Mouse (Mus musculus) A20 (cell line): ENCODE measurements at regions not wholly inside any gene's neighbourhood (a gene's known extent, or its start where the extent isn't known, plus 50 kb on each side); places are given as distances from the start of the nearest gene placed in this dataset.

Experiments used
- DNase-seq: peaks from one replicate; pipeline ENCODE4 v3.0.0-alpha.2; 2011; ENCODE audit warnings: low read depth, low spot score

DNA sequence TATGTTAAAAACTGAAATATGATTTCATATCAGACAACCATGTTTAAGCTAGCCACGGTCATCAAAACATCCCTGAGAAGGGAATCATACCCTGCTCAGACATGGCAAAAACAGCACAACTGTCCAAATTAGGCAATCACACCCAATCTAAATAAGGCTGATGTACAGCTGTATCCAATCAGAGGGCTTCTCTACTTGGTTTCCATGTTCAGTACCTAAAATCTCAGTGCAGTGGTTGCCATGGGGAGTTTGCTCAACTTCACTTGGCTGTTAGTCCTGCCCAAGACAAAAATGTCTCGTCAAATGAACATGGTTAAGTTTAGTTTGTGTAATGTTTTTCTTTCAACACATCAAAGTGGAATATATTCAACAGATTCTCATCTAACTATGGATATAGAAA is 987.0 kb downstream of the Cdh9 start:
- no peak for DNase-seq

DNA sequence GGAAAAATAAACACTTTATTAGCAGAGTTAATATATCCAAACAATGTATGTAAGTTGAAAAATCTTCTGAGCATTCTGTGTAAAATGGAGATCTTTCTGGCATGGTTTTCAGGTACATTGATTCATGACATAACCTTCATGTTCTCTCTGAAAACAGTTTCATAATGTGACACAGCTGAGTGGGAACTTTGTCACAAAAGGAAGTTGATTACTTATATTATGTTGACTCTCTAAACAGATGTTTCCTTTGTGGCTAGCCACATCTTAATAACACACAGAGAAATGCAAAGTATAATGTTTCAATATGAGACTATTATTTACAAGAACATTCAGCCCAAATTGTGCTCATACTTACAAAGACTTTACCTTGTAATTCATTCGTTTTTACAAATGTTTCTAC is 1002.1 kb downstream of the Cdh9 start:
- peak; percentile 52 for DNase-seq

DNA sequence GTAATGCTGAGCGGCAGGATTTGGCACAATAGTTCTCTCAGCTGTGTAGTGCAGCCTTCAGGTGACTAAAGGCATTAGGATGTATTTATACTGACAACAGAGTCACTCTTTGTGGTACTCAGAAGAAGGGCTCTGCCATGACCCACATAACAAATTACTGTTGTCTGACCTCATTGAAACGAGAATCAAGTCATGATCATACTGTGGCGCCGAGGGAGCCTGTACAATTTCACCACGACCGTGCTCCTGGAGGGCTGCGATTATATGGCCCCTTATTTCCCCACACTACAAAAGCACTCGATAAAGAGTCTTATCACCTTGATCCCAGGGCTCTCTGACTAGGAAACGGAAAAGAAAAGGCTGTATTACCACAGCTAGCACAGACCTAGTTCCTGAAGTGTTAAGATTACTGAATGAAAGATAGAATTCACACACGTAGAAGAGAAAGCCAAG is 1041.7 kb downstream of the Cdh9 start:
- no peak for DNase-seq

DNA sequence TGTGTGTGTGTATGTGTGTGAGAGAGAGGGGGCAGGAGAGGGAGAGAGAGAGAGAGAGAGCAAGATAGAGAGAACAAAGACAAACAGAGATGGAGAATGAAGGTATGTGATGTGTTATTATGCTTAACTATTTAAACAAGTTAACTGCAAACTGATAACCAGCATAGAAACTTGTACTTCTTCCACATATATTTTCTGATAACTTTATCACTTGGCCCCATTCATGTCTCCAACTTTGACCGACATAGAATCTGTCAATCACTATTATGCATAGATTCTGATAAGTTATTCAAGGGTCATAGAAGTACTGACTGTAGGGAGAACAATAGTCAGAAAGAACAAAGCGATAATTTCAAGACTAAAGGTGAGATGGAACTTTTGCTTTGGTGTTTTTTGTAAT is 1039.0 kb upstream of the Cdh10 start:
- DNase-seq, result no peak

DNA sequence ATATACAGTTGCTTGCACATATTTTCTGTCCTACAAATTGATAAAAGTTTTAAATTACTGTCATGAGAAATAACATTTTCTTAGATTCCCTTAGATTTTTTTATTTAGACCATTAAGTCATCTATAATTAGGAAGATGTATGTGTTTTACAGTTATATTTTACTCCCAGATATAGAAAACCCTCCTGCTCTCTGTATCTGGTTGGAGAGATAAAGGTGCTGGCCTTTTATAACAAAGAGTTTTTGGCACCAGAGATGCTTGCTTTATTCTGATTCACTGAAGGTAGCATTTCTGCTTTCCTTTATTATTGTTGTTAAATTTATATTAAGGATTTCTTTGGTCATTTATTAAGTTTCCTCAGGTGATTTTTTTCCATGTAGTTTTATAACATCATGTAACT is 1035.4 kb upstream of the Cdh10 start:
- DNase-seq, result no peak

DNA sequence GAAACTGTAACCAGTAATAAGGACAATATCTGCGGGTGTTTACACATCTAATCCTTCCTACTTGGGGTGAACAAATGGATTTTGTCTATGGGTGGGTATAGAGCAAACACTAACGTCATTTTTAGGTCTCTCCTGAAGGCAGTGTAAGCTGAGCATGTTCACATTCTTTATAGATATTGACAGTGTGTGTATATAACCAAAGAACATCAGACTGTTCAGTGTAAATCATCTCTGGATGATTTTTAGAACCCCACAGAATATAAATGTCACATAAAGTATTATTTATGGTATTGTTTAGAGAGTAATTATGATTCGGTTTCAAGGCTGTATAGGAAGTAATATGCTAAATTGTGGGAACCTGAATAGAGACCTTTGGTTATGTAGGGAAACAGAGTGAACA is 1021.2 kb upstream of the Cdh10 start:
- no peak for DNase-seq

DNA sequence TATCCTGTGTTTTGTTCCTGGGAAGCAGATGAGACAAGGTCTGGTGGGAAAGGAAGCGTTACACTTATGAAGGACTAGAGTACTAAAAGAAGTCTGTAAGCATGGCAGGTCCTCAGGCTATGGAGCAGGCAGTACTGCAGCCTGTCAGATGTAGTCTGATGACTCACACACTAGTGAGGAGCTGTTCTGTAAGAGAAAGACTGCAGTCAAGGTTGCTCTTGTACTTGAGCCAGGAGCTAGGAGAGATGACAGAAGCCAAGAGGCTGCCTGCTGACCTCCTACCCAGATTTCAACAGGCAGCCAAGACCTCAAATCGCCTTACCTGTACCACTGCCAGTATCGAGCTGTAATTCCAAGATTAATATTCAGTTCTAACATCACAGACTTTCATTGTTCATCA is 1017.3 kb upstream of the Cdh10 start:
- no peak for DNase-seq

DNA sequence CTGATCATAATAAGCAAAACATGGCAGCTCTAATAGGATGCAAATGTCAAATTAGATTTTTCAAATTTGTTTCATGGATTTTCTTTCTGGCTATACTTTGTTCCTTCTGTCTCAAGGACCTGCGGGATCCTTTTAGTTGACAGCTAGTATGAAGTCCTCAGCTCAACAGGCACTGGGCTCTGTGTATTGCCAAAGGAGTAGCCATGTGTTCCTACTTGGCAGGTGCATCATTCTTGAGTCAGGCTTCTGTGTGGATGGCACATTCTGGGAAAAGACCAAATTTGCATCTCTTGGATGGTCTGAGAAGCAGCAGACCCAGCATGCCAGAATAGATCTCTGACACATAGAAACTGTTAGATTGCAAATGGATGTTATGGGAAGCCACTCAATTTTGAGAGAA is 1015.6 kb upstream of the Cdh10 start:
- DNase-seq, result no peak

DNA sequence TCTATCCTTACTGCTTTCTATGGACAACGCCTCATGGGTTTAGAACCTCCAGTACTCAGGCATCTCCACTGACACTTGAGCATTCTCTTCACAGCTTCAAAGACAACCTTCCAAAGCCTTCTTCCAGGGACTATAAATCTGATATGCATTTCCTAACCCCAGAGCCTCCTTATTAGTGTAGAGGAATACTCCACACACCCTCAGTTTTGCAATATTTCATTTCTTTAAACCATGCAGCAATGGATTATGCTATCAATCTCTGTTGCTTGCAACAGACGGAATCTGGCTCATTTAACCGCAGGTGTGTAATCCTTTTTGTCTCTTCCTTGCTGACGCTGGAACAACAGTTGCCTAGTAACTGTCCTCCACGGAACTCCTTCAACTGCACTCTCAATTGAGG is 988.4 kb upstream of the Cdh10 start:
- no peak for DNase-seq

DNA sequence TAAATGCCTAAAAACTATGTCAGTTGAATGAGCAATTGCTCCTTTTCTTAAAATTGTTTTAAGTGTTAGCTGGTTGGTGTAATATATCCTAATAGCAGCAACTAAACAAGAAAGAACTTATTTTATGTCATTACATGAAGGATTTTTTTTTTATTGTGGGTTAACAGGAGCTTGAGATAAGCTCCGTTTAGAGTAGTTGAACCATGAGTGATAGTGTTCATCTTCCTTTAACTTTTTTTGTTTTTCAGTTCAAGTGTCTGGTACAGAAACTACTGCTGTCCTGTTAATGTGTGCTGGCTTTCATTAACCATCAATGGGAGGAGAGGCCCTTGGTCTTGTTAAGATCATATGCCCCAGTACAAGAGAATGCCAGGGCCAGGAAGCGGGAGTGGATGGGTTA is 986.8 kb upstream of the Cdh10 start:
- no peak for DNase-seq

DNA sequence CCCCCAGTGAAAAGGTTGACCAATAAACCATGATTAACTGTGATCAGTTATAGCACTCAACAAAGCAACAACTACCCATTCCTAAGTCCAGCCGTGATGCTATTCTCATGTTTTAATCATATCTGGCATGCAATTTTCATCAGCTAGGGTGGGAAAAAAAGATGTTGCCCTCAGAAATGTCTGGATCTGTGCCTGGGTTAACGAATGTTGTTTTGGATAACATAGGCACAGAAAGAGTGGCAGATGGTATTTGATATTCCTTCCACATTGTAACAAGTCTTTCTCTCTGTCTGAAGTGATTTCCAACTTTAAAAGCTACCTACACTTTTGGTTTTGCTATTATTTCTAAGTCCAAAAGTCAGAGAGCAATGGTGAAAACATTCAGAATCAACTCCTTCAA is 938.6 kb upstream of the Cdh10 start:
- no peak for DNase-seq

DNA sequence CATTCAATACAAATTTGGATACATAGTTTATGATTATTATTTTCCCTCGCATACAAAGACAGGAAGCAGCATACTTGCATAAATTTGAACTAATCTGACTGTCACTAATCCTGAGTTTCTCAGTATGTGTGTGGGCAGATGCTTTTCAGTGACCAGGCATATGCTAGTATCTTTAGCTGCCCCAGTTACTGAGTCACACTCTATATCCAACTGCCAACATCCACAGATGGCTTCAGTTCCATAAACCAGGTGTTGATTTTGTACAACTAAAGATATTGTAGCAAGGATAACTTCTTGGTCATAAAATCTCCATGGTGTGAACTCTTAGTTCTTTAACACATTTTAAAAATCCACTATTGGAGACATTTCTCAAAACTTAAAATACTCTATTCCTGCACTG is 929.4 kb upstream of the Cdh10 start:
- no peak for DNase-seq

DNA sequence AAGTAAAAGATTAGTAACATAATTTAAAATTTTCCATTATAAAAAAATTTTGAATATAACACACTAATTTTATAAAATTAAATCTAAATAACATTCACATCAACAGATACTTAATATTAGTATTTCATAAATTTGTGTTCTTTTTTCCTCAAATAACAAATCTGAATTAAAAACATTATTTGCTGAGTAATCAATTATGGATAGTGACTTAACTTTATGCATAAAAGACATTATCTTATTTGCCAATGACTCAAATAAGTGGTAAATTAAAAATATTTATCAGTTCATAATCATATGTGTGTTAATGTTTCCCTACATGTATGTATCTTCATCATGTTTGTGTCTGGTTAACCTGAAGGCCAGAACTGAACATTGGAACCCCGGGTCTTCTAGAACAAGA is 918.7 kb upstream of the Cdh10 start:
- DNase-seq, result no peak

DNA sequence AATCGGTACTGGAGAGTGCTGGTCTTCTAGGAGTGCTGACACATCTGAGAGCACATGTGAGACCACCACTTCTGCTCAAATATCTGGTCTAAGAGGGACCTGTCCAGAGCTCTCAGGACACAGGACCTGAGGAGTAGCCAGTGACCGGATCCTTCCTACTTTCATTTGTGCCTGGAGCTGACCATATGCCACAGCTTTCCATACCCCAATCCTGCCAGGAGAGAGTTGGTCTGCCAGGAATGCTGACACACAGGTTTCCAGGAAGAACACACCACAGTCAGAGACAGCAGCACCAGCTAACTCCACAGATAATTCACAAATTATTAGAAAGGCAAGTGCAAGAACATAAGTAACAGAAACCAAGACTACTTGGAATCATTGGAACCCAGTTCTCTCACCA is 906.5 kb upstream of the Cdh10 start:
- no peak for DNase-seq

DNA sequence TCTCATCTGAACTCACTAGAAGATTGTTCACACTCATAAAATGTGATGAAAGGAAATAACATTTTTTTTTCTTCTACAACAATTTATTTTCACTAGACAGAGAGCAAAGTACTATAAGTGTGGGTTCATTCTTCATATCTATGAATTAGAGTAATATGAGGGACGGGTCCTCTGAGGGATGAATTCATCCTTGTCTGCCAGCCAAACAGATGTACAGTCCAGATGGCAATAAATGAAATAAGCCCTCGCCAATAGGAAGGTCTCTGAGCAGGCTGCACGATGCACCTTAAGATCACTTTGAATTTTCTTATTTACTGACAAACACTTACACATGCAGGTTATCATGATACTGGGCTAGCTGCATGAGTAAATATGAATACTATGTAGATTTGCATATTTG is 886.2 kb upstream of the Cdh10 start:
- no peak for DNase-seq

DNA sequence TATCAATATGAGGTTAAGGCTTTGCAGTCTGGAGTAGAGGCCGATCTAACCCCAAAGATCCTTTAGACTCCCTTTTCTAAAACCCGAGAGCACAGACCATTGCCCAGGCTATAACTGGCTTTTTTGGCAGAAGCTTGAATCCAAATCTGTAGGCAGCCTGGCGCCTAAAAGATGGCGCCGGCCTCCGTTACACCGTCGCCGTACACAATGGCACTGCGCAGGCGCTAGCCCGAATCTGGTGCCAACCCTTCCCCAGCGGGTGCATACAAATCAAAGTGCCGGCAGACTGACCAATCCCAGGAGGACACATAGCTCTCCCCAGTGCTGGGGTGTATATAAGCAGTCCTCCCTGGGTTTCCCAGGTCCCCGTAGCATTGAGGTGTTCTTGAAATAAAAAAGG is 884.9 kb upstream of the Cdh10 start:
- DNase-seq, result no peak

DNA sequence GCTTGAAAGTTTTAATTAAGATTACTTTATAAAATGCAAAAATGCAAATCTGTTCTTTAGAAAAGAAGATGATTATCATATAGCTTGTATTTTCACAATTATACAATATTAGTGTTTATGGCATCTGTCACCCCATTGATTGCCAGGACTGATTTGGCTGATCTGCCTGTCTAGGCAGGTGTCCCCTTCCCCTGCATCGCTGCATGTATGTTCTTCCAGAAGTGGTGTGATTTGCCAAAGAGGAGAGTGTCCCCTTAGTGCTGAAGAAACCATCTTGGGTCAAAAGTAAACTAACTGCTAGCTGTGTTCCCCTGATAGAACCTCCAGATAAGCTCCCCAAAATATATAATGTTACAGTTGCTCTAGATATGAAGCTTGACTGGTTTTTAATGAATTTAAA is 883.3 kb upstream of the Cdh10 start:
- DNase-seq, result no peak

DNA sequence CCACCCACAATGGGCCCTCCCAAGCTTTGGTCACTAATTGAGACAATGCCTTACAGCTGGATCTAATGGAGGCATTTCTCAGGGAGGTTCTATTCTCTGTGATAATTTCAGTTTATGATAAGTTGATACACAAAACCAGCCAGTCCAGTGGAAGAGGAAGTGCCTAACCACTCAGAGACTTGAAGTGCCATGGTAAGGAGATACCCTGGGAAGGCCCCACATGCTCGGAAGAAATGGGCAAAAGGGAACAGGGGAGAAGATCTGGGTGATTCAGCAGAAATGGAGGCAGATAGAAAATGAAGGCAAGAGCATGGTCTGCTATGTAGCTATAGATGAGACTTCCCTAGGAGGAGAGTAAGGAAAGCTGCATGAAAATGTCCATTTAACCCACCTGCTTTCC is 856.0 kb upstream of the Cdh10 start:
- DNase-seq, result no peak

DNA sequence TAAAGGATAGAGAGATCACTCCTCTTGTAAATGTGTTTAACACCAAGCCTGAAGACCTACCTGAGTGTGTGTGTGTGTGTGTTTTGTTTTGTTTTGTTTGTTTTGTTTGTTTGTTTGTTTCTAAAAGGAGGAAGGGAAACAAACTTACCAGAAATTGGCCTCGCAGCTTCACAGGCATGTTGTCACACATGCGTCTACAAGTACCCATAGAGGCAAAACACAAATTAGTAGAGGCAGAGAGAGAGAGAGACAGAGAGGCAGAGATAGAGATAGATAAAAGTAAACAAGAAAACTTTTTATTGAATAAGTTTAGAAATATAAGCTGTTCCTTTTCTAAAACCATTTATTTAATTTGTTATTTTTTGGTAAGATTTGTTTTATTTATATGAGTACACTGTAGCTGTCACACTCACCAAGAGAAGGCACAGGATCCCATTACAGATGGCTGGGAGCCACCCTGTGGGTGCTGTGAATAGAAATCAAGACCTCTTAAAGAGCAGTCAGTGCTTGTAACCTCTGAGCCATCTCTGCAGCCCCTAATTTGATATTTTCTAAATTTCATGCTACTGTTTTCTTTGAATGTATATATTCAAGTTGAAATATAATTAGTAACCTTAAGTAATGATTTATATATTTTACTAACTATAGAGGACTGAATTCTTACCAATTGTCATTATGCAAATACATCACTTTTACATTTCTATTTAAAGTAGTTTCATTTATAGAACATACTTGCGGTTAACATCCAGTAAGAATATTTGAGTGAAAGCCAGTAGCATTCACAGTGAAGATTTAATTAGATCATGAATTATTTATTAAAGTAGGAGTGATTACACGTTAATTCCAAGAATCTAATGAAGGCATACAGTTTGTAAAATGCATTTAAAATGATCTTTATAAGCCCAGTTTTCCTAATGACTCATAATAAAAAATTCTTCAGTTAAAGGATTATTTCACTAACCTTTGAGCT is 855.2 kb upstream of the Cdh10 start:
- DNase-seq, result no peak

DNA sequence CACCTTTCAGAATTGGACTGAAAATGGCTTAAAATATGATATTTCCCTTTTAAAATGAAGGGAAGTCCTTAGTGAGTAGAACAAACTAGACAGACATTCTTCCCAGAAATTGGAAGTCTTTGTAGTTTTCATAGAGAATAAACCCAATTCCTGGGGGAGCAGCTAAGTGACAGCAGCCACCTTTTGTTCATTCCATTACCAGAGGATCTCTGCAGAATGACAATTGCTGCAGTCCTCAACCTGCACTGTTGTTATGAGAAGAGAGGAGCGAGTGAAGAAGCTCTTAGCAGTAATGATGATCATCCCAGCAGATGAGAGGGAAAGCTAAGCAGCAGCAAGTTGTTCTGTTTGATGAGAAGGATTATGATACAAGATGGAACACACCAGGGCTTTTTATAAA is 831.0 kb upstream of the Cdh10 start:
- no peak for DNase-seq

DNA sequence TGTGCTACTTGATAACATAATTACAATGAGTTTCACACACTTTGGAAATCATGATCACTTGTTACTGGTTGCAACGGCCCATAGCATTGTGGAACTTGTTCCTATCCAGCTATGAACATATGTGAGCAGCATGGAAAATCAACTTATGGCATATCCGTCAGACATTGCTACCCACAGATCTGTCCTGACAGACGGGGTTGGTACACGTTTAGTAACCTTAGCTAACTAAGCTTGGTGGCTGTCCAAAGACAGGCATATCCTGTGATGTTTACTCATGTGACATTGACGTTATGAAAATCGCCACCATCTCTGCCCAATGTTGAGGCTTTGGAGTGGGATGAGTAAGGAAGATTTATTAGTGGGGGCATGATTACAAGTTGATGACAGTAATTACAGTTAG is 786.1 kb upstream of the Cdh10 start:
- no peak for DNase-seq

DNA sequence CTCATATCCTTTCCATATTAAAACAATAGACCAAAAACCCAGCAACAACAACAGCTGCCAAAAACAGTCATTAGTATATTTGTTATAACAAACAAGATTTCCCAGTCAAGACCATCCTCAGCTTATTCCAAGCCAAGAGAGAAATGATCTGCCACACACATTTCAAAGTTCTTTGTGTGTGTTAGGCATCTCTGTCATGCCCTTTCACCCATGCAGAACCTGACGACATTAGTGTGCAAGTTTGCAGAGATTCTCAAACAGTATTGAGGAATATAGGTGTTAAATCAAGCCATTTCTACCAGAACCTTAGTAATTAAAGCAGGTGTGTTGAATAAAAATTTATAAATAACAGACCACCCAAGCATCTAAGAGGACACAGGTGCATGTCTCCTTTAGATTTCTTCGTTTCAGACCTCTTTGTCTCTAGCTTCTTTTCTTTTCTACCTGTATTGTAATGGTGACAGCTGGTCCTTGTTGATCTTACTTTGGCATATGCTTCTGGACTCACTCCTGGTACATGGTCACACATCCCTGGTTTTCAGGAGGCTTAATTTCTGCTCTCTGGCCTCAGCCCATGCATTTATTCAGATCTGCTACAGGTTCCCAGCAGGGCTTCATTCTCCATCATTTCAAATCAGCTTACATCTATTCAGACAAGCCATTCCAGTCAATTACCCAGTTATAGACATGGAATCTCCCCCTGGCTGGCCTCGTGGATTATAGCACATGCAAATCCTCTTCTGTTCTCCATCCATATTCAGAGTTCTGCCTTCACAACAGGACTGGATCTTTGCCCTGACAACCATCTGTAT is 766.3 kb upstream of the Cdh10 start:
- DNase-seq, result no peak

DNA sequence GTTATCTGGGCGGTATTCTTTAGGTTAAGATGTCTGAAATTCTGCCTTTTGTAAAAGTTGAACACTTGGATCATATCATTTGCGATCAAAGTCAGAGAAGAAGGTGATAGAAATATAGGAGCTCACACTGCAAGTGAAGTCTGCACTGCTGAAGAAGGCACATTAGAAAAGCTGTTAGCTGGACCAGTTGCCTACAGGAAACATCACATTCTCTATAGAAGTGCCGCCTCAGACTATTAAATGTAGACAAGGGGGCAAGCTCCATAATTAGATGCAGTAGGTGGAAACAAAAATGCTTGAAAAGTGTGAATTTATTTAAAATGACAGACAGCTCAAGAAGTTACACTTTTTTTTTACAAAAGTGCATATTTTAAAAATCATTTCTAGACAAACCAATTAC is 753.2 kb upstream of the Cdh10 start:
- DNase-seq, result no peak
